Mouse (Mus musculus) kidney, adult 11 months (tissue): ENCODE results near the gene Zmym2.

Experiments
- DNase-seq: peaks from one replicate; pipeline ENCODE4 v3.0.0; 2022

The Zmym2 gene

DNA sequence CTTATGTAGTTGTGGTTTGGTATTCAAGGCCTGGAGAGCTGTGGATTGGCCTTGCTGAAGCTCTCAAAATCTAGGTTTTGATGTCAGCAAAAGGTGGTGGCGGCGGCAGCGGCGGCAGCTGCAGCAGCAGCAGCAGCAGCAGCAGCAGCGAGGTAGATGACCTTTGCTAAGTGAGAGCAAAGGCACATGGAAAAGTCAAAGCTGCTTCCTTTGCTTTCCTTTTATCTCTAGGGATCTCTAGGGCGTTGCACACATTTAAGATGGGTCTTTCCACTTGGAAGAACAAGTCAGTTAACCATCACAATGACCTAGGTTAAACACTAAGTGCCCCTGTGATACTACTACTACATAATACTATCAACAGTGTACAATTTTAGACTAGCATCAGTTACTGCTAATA is 49.0 kb downstream of the Zmym2 start:
- DNase-seq, result no peak

DNA sequence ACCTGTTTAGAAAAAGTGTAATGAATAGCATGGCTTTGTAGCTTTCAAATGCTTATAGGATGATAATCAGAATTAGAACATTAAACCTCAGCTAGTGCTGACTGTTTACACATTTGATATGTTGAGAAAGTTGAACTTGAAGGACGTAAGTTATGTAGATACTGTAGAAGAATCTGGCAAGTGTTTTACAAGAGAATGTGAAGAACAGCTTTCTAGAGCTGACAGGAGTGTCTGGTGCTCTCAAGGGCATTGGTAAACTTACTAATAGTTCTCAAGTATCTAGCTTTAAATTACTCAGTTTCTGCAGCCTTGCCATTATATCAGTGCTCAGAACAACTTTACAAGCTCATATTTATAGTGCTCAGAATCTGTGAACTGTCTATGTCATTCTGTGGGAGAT is 53.5 kb downstream of the Zmym2 start:
- no peak for DNase-seq

DNA sequence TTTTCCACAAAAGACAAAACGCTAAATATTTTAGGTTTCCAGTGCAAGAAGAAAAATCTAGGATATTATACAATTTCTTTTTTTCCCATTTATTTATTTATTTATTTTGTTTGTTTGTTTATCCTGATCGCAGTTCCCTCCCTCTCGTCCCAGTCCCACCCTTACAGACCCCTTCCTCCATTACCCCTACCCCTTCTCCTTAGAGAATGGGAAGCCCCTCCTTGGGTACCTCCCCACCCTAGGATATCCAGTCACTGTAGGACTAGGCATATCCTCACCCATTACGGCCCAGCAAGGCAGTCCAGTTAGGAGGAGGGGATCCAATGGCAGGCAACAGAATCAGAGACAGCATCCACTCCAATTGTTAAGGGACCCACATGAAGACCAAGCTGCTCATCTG is 66.5 kb downstream of the Zmym2 start:
- DNase-seq, result no peak

DNA sequence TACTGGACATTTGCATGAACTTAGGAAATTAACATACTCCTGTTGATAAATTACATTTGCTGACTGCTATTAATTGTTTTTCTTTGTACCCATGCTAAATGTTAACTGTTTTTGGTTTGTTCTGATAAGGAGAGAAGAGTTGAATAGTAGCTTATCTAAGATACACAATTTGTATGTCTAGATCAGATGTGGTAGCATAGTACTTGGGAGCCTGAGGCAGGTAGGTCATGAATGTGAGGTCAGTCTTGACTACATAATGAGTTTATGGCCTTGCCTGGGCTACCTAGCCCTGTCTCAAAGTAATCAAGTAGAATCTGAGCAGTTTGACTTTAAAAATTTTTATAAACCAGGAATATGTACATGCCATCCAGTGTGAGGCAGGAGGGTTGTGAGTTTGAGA is 67.9 kb downstream of the Zmym2 start:
- DNase-seq, result no peak

DNA sequence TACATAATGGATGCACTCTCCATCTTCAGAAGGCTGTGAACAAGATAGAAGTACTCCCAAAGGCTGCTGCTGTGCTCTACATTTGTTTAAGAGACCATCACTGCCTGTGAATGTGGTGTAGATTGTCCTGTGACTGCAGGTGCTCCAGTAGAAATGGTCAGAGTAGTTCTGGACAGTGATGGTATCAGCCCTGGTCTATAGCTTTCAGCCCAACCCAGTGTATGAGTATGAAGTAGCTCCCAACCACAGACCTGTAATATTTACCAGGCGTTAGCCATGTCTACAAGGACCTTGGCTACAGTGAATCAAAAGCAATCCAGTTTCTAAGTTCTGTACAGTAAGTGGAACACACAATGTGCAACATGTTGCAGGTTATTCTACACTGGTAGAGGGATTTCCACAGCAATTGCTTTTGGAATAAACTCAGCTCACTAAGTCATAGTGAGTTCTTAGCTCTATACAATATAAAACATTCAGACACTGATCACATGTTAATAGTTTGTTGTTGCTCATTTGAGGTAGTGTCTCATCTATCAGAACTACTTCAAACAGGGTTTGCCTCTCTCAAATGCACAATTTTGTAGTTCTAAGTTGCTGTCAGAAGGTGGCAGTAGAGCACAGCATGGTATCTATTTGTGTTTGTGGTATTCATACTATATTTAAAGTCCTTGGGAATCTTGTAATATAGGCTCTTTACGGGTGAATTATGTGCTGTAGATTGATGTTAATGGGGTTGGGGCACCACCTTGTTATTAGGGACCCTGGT is 77.7 kb downstream of the Zmym2 start:
- no peak for DNase-seq

DNA sequence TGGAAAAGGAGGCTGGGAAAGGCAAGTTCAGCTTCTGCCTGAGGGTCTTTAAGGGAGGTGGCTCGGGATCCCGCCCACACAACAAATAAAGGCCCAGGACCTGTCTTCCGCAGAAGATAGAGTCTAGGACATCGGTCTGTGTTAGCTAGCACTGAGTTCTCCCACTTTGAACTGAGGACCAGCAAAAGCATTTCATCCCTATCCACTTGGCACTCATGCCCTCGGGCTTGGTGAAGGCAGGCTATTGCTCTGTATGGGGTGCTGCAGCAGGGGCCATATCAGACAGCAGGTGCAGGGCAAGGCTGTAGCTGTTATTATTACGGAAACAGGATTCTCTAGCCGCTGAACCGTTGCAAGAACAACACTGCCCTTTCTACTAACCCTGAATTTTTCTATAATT is 83.2 kb downstream of the Zmym2 start:
- no peak for DNase-seq

DNA sequence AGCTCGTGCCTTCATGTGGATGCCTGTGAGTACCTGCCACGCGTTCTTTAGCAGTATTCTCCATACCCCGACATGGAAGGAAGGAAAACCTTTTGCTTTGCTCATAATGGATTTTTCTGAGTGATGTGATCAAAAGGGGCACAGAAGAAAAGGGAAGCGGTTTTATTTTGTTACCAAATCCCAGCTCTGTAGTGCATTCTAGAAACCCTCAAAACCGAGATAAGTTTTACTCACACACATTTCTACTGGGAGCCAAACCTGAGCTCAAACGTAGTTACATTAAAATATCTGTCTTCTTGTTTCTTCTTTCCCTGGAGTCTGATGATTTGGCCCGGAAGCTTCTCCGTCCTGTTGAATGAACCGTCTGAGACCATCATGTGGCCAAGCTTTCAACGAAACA is 83.7 kb downstream of the Zmym2 start:
- DNase-seq, result no peak

DNA sequence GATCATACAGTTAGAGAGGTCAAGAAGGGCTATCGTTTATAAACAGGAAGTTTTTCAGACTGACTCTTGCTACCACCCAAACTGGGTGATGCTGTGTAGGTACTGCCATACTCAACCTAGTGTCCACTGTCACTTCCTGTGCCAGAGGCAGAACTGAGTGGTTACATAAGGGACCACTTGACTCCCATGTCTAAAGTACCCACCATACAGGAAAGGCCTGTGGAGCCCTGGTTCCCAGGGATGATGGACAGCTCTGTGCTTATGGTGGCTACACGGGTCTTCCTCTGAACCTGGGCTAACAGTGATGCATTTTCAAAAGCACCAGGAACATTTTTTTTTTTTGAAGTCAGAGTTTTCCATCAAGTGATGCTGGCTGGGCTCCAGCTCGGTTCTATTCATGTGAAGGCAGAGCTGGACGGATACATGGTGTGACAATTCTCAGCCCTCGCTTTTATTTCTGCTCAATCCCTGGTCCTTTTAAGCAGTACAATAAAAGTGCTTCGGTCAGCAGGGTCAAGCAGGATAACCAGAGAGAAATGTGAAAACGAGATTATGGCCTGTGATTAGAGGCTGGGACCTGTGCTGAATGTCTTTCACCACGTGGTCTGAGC is 91.7 kb downstream of the Zmym2 start:
- no peak for DNase-seq

DNA sequence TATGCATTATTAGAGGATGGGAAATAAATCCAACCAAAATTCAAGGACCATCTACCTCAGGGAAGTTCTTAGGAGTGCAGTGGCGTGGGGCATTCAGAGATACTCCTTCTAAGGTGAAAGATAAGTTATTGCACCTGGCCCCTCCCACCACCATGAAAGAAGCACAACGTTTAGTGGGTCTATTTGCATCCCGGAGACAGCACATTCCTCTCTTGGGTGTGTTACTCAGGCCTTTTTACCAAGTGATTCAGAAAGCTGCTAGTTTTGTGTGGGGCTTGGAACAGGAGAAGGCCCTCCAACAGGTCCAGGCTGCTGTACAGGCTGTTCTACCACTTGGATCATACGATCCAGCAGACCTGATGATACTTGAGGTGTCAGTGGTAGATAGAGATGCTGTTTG is 102.2 kb downstream of the Zmym2 start:
- no peak for DNase-seq
